Mouse (Mus musculus) c-Kit-negative CD71-positive TER-119-positive erythroid progenitor cells, embryonic 14.5 days (primary cell): ENCODE results near the gene Ppp3cb.

Source experiments
- DNase-seq: peaks from one replicate; pipeline ENCODE4 v3.0.0-alpha.2; 2013; ENCODE audit warnings: low read depth, low spot score

Ppp3cb gene

GRCm38 (mm10) chr14:20481211-20481610 is 65.2 kb downstream of the Ppp3cb start:
- DNase-seq, result peak; percentile 60

DNA sequence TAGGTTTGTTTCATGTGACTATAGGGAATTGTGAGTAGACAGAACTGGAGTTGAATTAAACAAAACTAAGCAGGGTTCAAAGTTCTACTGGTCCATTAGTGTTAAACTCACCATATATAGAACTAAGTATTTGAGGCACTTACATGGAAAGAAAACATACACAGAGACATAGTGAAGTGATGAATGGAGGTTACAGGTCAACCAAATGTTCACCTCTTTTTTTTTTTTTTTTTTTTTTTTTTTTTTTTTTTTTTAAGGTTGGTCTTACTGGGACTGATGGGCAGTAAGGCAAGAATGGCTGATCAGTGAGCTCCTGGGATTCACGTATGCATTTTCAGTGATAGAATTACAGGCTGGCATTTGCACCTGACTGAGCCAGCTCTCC is 66.2 kb downstream of the Ppp3cb start:
- no peak for DNase-seq

- DNase-seq, result peak; percentile 75
Measured at GRCm38 (mm10) chr14:20479291-20480194, 66.8 kb downstream of the Ppp3cb start, which contains the start of gene Anxa7. Gene Anxa7 (minus strand): TSS chr14:20480133.

DNA sequence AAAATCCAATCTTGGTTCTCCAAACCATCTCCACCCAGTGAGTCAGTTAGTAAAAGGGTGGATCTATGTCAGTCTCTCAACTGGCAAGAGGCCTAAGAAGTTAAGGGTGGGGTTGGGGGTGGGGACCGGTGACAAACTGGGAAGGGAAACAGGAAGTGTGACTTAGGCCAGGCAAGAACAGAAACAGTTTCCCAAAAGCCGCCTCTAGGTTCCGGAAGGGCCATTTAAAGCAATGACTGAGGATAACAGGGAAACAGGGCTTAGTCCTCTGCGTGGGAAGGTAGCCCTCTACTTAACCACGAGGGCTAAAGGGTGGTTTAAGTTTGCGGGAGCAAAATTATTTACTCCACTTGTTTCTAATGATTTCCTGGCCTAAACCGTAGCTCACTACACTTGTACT is 67.6 kb downstream of the Ppp3cb start:
- peak; percentile 68 for DNase-seq

GRCm38 (mm10) chr14:20478385-20478784 is 68.0 kb downstream of the Ppp3cb start:
- DNase-seq, result no peak

DNA sequence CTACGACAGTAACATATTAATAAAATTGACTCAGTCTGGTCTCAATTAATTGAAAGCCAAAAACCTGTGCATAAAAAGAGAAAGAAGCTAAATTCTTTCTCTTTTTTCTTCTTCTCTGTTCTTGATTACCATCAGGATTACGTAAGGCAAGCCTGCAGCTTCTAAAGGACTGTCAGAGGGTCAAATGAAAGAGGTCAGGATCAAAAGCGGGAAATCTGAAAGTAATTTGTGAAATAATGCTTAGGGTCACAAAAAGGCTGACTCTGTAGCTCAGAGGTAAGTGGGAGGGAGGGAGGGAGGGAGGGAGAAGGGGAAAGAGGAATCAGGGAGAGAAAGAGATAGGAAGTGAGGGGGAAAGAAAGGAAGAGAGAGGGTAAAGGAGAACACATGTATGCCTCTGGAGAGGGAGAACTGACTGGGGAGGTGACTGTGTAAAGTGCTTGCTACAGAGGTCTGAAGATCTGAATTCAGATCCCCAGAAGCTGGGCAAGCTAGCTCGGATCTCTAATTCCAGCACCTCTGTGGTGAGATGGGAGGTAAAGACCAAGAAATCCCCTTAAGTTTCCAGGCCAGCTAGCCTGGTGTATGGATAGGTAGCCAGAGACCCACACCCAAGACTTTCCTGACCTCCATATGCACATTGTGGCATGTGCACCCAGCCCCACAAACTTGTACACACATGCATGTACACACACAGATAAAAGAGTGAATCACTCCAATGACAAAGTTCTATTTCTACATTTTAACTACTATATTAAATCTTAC is 68.9 kb downstream of the Ppp3cb start:
- DNase-seq, result no peak

DNA sequence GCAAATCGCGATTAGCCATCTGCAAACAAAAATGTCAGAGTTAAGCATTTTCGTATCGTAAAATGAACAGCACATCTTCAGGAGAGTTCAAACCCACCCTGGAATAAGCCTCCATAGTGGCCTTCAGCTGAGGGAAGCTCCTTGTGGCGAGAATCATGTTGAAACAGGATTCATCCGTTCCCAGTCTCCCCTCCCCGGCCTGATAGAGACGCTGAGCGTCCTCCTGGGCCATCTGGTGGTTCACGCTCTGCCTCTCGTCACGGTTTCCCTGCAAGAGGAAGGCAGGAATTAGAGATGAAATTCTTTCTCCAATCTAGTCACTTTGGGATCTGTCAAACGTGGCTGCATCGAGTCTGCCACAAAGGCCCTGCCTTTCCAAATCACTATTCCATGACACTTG is 86.2 kb downstream of the Ppp3cb start:
- DNase-seq, result no peak

GRCm38 (mm10) chr14:20458378-20458777 is 88.0 kb downstream of the Ppp3cb start:
- no peak for DNase-seq

- DNase-seq, result no peak
Measured at GRCm38 (mm10) chr14:20452929-20453328, 93.4 kb downstream of the Ppp3cb start.

DNA sequence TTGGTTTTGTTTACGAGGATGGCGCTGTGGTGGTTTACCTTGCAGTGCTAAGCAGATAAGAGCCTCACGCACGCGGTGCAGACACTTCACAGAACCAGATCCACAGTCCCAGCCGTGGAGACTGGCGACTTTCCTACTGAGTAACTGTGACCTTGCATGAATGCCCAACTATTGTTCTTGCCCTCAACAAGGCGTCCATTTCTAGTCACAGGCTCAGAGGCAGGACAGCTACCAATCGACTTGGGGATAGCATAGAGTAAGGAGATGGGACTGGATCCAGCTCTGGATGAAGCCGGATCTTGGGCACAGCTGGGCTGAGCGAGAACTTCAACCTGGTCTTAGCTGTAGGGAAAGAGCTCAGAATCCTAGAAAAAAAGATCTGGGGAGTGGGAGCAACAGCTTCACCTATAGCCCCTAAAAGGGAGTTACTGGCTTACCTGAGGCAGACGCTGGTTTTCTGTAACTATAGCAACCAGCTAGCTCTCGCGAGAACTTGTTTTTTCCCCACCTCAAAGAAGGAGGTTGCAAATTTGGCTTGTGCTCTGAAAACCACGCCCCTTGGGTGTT is 94.5 kb downstream of the Ppp3cb start, which contains the start of gene Cfap70:
Gene Cfap70 (minus strand): TSS at position 462 of the 567 bp plus-strand sequence.
- DNase-seq, result peak; percentile 64

- DNase-seq, result no peak
Measured at GRCm38 (mm10) chr14:20451302-20451701, 95.1 kb downstream of the Ppp3cb start.
